Comparison of ENCODE assay signal across 8 mouse cellular contexts in the genomic region with DNA sequence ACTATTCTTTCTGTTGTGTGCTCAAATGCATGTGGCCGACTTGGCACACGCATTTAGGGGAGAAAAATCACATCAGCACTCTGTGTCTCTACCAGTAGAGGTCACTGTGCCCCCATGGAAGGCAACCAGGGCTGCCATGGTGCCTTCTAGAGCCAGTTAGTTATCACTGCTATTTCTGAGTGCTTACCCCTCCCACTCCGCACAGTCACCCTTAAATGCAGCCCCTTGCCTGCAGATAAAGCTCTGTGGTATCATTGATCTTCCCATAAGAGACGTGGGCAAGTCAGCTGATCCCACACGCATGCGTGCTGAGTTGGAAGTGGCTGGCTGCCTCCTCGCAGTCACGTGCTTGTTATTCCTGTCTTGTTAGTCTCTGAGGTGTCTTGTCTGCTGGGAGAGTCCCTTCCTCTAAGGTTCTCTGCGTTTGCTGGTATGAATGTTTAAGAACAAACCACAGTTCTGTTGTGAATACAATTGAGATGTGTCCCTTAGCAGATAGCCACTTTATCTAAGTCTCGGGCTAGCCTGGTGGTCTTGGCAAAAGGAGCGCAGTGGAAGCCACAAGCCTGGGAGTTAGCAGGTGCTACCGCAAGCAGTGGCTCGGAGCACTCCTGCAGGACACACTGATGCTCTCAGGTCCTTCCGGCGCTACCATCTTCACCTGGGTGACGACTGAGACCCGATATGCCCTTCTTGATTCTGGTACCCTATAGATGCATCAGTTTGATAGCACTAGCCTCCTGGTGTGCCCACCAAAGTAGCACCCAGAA.
DNase-seq lines count a peak whose midpoint lies in the region; ATAC-seq lines count a peak whose summit lies in the region.

No protein-coding gene starts in this region.

- H3K9ac ChIP-seq in forebrain, embryonic 11.5 days (ENCODE audit: low read length), result no peak overlapping the region

- no peak overlapping the region for H3K27ac ChIP-seq in forebrain, embryonic 11.5 days (ENCODE audit: low read depth, low read length)

- no peak overlapping the region for H3K4me3 ChIP-seq in forebrain, embryonic 11.5 days (ENCODE audit: low read depth, low read length)

- DNase-seq in adrenal gland, adult (ENCODE audit: inconsistent age in 2 of 2, low spot score in 1 of 2), result peak; percentile 42 to 81
- no peak for DNase-seq in adrenal gland, adult 8-10 months
- DNase-seq in c-Kit-positive CD71-positive TER-119-positive erythroid progenitor cells, embryonic 14.5 days (ENCODE audit: low spot score), result peak; percentile 69
- DNase-seq in forebrain, embryonic 11.5 days (ENCODE audit: low spot score), result peak; percentile 62
- peak; percentile 77 for DNase-seq in layer of hippocampus, postnatal 10 days (ENCODE audit: low spot score in 2 of 2)
- DNase-seq in lung, postnatal 36 days, result peak; percentile 44
- DNase-seq in right cerebral cortex, postnatal 25 days, result peak; percentile 36

- no peaks in the 10 kb centered on the region for H3K4me1 ChIP-seq in forebrain, embryonic 11.5 days (replicated peaks; ENCODE audit: control insufficient read depth, insufficient read depth, low read length)

- H3K27me3 ChIP-seq in forebrain, embryonic 11.5 days (ENCODE audit: control insufficient read depth, insufficient read depth, low read length), result no peaks in the 10 kb centered on the region

- H3K9me3 ChIP-seq in forebrain, embryonic 11.5 days (ENCODE audit: control insufficient read depth, low read length), result no peaks in the 10 kb centered on the region

- WGBS in forebrain, embryonic 11.5 days, result 83% methylated on average over 17 of the region's 17 CpGs

- no peaks in the 10 kb centered on the region for H3K36me3 ChIP-seq in forebrain, embryonic 11.5 days (ENCODE audit: control insufficient read depth, insufficient read depth, low read length)

- ATAC-seq in forebrain, embryonic 11.5 days (replicated peaks; ENCODE audit: low FRiP score), result 0 out of 2 replicates have a peak, but pooled peaks have one; percentile 58
- ATAC-seq in hematopoietic stem cell, adult 5-6 weeks (replicated peaks in 1 of 2; ENCODE audit: insufficient read depth in 1 of 2, low FRiP score in 2 of 2, low TSS enrichment in 1 of 2, low read depth in 1 of 2, poor library complexity in 2 of 2, severe bottlenecking in 2 of 2), result peak; percentile 78 to 95

- no peak overlapping the region for H3K4me2 ChIP-seq in forebrain, embryonic 11.5 days (ENCODE audit: low read depth, low read length, severe bottlenecking)
